Mouse (Mus musculus) fibroblast of lung, adult 2 months (primary cell): ENCODE results near the gene Arf6.
"Not testable (repeated sequence)": the region's sequence is repeated elsewhere in the genome, so short reads cannot be mapped to it uniquely, and the experiment has no call there.

Experiments used
- DNase-seq: peaks from one replicate; pipeline ENCODE4 v3.0.0-alpha.2; 2011; ENCODE audit warnings: low read depth

The Arf6 gene

GRCm38 (mm10) chr12:69373850-69374766 lies 2.2 kb downstream of the Arf6 start:
- no peak for DNase-seq

DNA sequence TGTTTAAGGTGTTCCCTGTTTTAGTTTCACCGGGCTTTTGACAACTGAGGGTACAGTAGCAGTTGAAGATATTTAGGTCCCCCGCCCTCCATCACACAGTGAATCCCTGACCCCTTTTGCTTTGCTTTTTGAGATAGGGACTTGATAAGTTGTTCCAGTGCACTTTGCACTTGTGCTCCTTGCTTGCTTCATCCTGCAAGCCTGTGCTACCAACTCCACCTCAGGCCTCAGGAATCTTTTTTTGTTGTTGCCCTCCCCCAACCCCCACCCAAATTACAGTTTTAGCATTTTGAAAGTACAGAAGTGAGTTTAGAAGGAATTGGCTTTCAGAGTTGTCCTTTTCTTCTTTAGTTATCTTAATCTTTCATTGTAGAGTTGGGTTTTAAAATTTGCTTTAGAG lies 4.2 kb downstream of the Arf6 start:
- no peak for DNase-seq

DNA sequence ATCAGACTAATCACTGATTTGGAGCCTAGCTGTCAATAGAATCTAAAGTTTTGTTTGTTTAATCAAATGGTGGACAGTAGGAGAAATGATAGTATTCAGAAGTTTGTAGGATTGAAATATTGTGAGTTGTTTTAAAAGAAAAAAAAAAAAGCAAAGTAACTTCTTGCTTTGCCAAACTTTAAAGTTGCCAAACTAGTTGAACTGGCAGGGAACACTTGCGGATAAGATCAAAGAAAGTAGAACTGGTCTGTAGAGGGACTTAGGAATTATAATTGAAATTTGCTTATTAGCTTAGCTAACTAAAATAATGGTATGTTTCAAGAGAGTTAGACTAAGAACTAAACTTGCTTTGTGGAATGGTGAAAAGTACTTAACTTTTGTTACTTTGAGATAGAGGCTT lies 5.2 kb downstream of the Arf6 start:
- no peak for DNase-seq

DNA sequence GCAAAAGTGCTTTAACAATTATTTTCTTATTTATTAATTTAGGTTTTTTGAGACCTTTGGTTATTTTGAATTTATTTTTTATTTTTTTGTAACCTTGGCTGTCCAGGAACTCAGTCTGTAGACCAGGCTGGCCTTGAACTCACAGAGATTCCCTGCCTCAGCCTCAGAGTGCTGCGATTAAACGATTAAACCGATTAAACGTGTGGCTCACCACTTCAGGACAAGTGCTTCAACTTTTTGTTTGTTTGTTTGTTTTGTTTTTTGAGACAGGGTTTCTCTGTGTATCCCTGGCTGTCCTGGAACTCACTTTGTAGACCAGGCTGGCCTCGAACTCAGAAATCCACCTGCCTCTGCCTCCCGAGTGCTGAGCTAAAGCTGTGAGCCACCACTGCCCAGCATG lies 5.7 kb downstream of the Arf6 start:
- DNase-seq: not testable (repeated sequence)

DNA sequence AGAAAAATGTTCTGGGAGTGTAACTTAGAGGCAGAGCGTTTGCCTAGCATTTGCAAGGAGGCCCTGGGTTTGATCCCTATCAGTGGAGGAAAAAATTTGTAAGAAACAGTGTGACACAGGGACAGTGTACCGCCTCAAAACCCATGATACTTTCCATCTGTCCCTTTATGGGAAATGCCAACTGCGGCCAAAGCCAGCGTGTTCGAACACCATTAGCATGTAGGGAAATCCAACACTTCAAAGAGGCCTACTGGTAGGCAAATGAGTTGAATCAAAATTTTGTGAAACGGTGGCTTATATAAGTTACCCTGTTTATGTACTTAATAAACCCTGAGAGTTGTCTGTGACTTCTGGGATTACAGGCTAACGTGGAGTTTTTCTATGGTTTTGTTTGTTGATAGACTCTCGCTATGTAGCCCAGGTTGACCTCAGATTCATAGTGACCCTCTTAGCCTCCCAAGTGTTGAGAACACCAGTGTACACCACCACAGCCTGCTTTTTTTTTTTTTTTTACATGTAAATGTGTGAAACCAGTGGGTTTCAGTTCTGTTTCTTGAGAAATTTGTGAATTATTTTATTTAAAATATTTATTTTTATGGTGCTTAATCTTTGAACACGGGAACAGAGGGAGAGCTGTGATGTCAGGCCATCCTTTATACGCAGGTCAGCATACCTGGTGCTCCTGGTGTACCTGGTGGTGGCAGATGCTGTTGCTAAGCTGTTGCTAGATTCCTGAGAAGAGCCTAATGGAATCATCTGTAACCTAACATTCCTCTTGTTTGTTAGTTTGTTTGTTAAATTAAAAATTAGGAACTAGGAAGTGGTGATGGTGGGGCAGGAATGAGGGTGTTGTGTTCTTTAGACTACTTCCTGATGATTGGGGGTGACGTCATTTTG lies 6.9 kb downstream of the Arf6 start:
- no peak for DNase-seq

DNA sequence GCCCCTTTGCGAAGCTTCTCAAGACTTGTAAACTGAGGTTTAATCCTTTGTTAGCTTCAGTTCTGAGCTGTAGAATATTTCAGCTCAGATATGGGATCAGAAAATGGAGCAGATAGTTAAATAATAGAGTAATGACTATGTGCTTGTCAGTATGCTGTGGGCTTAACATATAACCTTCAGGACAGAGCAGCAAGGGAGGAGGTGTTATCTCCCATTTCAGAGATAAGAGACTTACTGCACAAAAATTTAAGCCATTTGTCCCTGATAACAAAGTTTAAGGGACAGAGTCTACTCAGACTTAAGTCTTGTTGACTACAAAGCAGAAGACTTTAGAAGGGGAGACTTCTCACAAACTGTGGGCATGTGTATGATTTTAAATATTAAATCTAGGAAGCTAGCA lies 10.9 kb downstream of the Arf6 start:
- no peak for DNase-seq

GRCm38 (mm10) chr12:69384606-69385005 lies 12.7 kb downstream of the Arf6 start:
- no peak for DNase-seq

GRCm38 (mm10) chr12:69385542-69386280 lies 13.8 kb downstream of the Arf6 start:
- no peak for DNase-seq

- not testable (repeated sequence) for DNase-seq
Measured at GRCm38 (mm10) chr12:69386281-69386732, 14.4 kb downstream of the Arf6 start.

- no peak for DNase-seq
Measured at GRCm38 (mm10) chr12:69388321-69388869, 16.4 kb downstream of the Arf6 start.

DNA sequence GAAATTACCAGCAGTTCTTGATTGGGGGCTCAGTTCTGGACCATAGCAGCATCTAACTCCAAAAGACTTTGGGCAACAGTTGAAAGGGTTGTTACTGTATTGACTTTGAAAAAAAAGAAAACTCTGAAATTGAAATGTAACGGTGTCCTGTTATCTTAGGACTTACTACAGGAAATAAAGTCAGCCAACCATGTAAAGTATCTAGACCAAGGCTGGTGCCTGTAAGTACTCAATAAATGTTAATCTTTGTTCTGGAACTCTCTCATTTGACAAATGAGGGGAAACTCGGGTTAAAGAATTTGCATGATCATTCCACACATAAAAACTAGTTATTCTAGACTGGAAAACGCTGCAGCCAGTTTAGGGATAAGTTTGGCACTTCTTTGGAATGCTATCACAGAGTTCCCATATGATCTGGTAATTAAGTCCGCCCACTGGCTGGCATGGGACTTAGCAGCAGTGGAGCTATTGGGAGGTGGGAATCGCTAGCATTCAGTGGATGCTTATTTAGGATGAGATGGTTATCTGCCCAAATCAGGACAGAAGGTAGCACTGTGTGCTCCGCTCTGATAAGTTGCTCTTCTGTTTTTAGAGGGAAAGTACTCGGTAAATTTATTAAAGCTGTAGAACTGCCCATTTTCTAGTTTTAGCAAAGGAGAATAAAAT lies 17.5 kb downstream of the Arf6 start:
- no peak for DNase-seq

- DNase-seq: no peak
Measured at GRCm38 (mm10) chr12:69390000-69390698, 18.2 kb downstream of the Arf6 start.

GRCm38 (mm10) chr12:69393076-69393475 lies 21.1 kb downstream of the Arf6 start:
- no peak for DNase-seq

GRCm38 (mm10) chr12:69394456-69394855 lies 22.5 kb downstream of the Arf6 start:
- DNase-seq: no peak

DNA sequence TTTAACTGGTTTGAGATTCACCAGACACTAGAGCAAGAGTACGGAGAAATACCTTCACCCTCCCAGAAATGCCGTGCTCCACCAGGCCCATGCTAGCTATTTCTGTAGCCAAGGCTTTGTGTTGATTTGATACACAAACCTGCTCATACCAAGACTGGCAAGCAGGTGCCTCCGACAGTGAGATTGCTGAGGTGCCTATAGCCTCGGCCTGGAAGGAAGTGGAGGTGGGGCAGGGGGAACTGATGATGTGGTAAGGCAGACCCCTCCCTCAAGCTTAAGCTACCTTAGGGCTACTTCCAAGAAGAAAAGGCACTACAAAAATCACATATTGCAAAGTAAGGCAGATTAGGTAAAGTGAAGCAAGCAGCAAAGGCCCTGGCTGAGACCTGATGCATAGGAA lies 28.4 kb downstream of the Arf6 start:
- DNase-seq: no peak

DNA sequence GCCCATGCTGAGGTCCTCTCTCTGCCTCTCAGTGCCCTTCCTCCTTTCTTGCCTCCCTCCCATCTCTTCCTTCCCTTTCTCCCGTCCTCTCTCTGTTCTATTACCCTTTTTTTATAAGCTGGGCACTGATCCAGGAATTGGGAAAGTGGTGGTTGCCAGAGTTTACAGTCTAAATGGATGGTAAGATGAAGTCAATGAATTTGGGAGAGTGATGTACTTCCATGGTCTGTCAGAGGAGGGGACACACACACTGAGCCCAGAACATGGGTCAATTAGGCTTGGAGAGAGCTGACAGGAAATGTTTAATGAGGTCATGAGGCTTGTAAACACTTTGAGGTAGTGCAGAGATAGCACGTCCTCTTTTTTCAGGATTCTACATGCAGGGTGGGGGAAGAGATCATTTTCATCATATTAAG lies 28.9 kb downstream of the Arf6 start:
- no peak for DNase-seq

DNA sequence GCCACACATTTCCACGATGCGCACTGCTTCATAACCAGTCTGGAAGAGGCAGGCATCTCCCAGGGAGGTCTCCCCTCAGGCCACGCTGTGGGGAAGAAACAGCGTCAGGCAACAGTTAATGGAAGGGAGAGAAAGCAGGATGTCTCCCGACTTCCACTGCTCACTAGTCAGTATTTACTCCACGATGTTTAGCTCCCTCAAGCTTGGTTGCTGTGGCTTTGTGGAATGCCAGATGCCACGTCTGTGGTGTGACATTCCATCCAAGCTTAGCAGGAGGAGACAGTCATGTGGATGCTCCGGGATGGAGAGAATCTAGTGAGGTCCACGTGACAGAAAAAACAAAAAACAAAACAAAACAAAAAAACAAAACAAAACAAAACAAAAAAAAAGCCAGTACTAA lies 30.1 kb downstream of the Arf6 start:
- DNase-seq: no peak

DNA sequence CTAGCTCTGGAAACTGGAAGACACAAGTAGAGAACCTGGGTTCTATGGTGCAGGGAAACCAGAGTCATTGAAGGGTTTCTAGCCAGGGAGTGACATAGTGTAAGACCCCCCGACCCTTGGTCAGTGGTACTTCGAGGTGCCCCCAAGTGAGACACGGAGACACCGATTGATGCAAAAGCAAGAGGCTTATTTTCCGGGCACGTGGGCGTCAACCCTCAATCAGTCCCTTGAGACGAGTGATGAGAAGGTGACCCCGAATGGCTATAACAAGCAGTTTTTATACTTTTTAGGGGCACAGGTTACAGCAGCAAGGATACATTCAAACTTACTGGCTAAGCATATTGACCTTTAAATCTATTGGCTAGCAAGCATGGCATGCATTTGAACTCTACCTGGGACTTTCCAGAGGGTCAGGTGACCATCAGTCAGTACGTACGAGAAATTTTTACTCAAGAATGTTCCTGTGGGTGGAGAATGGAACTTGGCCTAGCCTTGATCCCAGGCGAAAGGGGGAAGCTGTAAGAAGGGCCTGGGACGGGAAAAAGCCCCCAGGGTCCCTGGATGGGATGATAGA lies 30.7 kb downstream of the Arf6 start:
- DNase-seq: no peak

GRCm38 (mm10) chr12:69410767-69411166 lies 38.8 kb downstream of the Arf6 start:
- DNase-seq: no peak

- no peak for DNase-seq
Measured at GRCm38 (mm10) chr12:69411936-69412335, 40.0 kb downstream of the Arf6 start.
